7 mouse cellular contexts compared by ENCODE assay signal in the genomic region with DNA sequence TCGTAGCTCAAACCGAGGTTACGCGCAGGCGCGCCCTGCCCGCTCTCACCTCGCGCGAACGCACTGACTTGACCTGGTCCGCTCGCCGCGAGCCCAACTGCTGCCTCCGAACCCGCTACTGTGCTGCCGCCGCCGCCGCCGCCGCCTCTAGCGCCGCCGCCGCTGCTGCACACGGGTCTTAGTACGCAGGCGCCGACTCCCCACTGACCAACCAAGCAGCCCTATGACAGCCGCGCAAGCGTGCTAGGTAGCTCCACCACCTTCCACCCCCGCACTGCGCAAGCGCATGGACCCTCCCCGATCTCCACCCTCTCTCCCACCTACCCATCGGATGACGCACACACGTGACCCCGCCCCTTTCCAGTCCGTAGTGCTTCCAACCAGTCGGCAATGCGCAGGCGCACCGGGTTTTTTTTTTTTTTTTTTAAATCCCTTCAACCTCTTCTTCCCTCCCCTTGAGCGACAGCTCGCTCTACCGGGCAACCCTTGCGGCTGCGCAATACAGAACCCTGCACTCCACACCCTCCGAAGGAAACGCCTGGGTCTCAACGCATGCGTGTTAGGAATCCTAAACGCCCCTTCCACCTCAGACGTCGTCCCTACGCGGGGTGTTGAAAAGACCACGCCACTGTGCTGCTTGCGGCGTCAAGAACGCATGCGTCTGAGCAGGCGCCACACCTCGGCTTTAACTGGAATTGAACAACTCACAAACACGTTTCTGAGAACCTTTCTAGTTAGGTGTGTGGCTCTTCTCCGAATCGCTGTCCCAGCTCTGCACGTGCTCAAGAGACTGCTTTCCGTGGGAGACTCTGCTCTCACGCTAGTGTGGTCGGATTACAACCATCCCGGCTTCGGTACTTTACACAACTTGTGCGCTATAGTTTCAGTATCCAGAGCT. TPM values are rescaled to one million over a fixed set of nuclear protein-coding genes. Genes with fewer than 3 reads are reported as not detected.
A peak's percentile ranks its signal among the peaks of the same experiment; 100 is the strongest.
DNase-seq lines count a peak whose midpoint lies in the region; ATAC-seq lines count a peak whose summit lies in the region.

A gene (minus strand): TSS at position 845 of the 898 bp plus-strand sequence.

- no peaks in the 10 kb centered on the region for H3K27me3 ChIP-seq in embryonic facial prominence, embryonic 12.5 days
- no peaks in the 10 kb centered on the region for H3K27me3 ChIP-seq in limb, embryonic 11.5 days (ENCODE audit: control insufficient read depth, insufficient read depth, low read length)
- no peaks in the 10 kb centered on the region for H3K27me3 ChIP-seq in midbrain, embryonic 14.5 days (ENCODE audit: control insufficient read depth, insufficient read depth, low read length)

- peak; percentile 97 for ATAC-seq in embryonic facial prominence, embryonic 12.5 days (ENCODE audit: insufficient number of reproducible peaks, insufficient read depth, low FRiP score, low TSS enrichment)
- peak; percentile 96 for ATAC-seq in limb, embryonic 11.5 days (ENCODE audit: insufficient number of reproducible peaks, low FRiP score, low TSS enrichment, low read depth)
- ATAC-seq in midbrain, embryonic 14.5 days (ENCODE audit: low FRiP score, low TSS enrichment) = peak; percentile 97

- H3K36me3 ChIP-seq in embryonic facial prominence, embryonic 12.5 days = peaks cover 26% of the 10 kb centered on the region
- peaks cover 17% of the 10 kb centered on the region for H3K36me3 ChIP-seq in limb, embryonic 11.5 days (ENCODE audit: control insufficient read depth, insufficient read depth, low read length)
- peaks cover 27% of the 10 kb centered on the region for H3K36me3 ChIP-seq in midbrain, embryonic 14.5 days (ENCODE audit: control insufficient read depth, insufficient read depth, low read length)

- peaks cover 13% of the 10 kb centered on the region for H3K4me1 ChIP-seq in embryonic facial prominence, embryonic 12.5 days
- H3K4me1 ChIP-seq in limb, embryonic 11.5 days (ENCODE audit: control insufficient read depth, insufficient read depth, low read length) = peaks cover 5% of the 10 kb centered on the region
- peaks cover 9% of the 10 kb centered on the region for H3K4me1 ChIP-seq in midbrain, embryonic 14.5 days (ENCODE audit: control insufficient read depth, insufficient read depth, low read length)

- H3K9me3 ChIP-seq in embryonic facial prominence, embryonic 12.5 days = no peaks in the 10 kb centered on the region
- no peaks in the 10 kb centered on the region for H3K9me3 ChIP-seq in limb, embryonic 11.5 days (ENCODE audit: control insufficient read depth, low read length)
- H3K9me3 ChIP-seq in midbrain, embryonic 14.5 days (ENCODE audit: control insufficient read depth, low read length) = no peaks in the 10 kb centered on the region

- peak within 1 kb of the TSS; percentile 85 for H3K4me2 ChIP-seq in embryonic facial prominence, embryonic 12.5 days (replicated peaks)
- H3K4me2 ChIP-seq in limb, embryonic 11.5 days (ENCODE audit: low read depth, severe bottlenecking) = peak within 1 kb of the TSS; percentile 93
- H3K4me2 ChIP-seq in midbrain, embryonic 14.5 days (ENCODE audit: low read length) = peak within 1 kb of the TSS; percentile 99

- under 1% methylated on average over 78 of the region's 78 CpGs for WGBS in embryonic facial prominence, embryonic 12.5 days
- under 1% methylated on average over 78 of the region's 78 CpGs for WGBS in limb, embryonic 11.5 days
- under 1% methylated on average over 78 of the region's 78 CpGs for WGBS in midbrain, embryonic 14.5 days

- H3K9ac ChIP-seq in embryonic facial prominence, embryonic 12.5 days = peak within 1 kb of the TSS; percentile 98
- peak within 1 kb of the TSS; percentile 93 for H3K9ac ChIP-seq in limb, embryonic 11.5 days (ENCODE audit: low read length)
- peak within 1 kb of the TSS; percentile 86 for H3K9ac ChIP-seq in midbrain, embryonic 14.5 days (replicated peaks; ENCODE audit: low read length)

- peak within 1 kb of the TSS; percentile 97 for H3K27ac ChIP-seq in embryonic facial prominence, embryonic 12.5 days
- peak within 1 kb of the TSS; percentile 96 for H3K27ac ChIP-seq in limb, embryonic 11.5 days (replicated peaks; ENCODE audit: low read depth, low read length)
- peak within 1 kb of the TSS; percentile 94 for H3K27ac ChIP-seq in midbrain, embryonic 14.5 days (replicated peaks; ENCODE audit: low read depth, low read length)

- DNase-seq in adrenal gland, postnatal 25 days = peak; percentile 100
- peak; percentile 100 for DNase-seq in heart, adult 11 months
- DNase-seq in kidney, adult 18-20 months = peak; percentile 100
- DNase-seq in limb, embryonic 11.5 days (ENCODE audit: low spot score) = peak; percentile 100
- peak; percentile 100 for DNase-seq in midbrain, embryonic 14.5 days
- peak; percentile 100 for DNase-seq in spleen, adult 18-20 months

- H3K4me3 ChIP-seq in embryonic facial prominence, embryonic 12.5 days = peak within 1 kb of the TSS; percentile 98
- H3K4me3 ChIP-seq in limb, embryonic 11.5 days (ENCODE audit: low read depth, low read length) = peak within 1 kb of the TSS; percentile 96
- H3K4me3 ChIP-seq in midbrain, embryonic 14.5 days (replicated peaks; ENCODE audit: low read depth, low read length) = peak within 1 kb of the TSS; percentile 91

RNA-seq across cellular contexts. Expression of the gene that starts here (rescaled TPM):
- 542 and 558 TPM in 2 replicates for total RNA-seq in adrenal gland, postnatal 25 days (2021)
- 1,661 and 1,669 TPM in 2 replicates for polyA plus RNA-seq in embryonic facial prominence, embryonic 12.5 days (2016; fragmentation: Nextera tagmentation; extraction: Ambion mirVana)
- 2,284 and 2,370 TPM in 2 replicates for polyA plus RNA-seq in limb, embryonic 11.5 days (2014; fragmentation: Nextera tagmentation; extraction: Ambion mirVana)
- 1,083 and 1,099 TPM in 2 replicates for polyA plus RNA-seq in midbrain, embryonic 14.5 days (2014; fragmentation: Nextera tagmentation; extraction: Ambion mirVana)

Comparison
In these comparisons a context has a peak if more than half of its experiments do, and no peak if none do; other contexts are left out.
1. Peak in every context shown above with its lines: DNase-seq, ATAC-seq, H3K4me3 ChIP-seq and H3K27ac ChIP-seq.